Mouse (Mus musculus): ENCODE measurements at regions not wholly inside any gene's neighbourhood (a gene's known extent, or its start where the extent isn't known, plus 50 kb on each side); places are given as distances from the start of the nearest gene placed in this dataset.

- DNase-seq = no peak
- intact Hi-C loops (cut with DNase I) = no loop called here
Observed at GRCm38 (mm10) chr9:120854351-120854750, 74.7 kb upstream of the Ctnnb1 start.

DNA sequence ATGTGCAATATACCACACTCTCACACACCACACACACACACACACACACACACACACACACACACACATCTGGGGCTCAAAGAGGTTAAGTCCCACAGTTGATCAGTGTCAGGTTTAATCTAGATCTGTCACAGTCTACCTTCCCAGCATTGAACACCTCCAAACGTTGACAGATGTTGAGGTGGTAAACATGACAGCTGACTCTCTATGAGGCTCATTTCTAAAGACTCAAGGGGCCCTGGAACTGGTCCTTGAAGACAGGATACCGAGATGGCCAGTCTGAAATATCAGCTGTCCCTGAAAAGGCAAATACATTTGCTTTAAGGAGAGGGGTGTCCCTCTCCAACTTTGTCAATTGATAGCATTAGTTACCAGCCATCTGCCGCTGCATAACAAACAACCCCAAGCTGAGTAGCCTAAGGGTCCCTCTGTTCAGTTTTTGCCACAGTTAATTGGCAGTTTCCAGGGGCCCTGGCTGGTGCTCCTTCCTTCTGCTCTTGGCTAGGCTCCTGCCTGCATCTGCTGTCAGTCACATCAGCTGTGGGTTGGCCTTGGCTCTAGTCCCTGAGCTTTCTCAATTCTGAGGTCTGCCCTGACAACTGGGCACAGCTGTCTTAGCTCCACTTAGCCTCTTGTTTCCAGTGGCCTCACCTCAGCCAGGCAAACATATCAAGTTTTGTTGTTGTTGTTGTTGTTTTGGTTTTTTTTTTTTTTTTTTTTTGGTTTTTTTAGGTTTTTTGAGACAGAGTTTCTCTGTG is 73.5 kb upstream of the Ctnnb1 start:
- peak; percentile 74 for DNase-seq

DNA sequence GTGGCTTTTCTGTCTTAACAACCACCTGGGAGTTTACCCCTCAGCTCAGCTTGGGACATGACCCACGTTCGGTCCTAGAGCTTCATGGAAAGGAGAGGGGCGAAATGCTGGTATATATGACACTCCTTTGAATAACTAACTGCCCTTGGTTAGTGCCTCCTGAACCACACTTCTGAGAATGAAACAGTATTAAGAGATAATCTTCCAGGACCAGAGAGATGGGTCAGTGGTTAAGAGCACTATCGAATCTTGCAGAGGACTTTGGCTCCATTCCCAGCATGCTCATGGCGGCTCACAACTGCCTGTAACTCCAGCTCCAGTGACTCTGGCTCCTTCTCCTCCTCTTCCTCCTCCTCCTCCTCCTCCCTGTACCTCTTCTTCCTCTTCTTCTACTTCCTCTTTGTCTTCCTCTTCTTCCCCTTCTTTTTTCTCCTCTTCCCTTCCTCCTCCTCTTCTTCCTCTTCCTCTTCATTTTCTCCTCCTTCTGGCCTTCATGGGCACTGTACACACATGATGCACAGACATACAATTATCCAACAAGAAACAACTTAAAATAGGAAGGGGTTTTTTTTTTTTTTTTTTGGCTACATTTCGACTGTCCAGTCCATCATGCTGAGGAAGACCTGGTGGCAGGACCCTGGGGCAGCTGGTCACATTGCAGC is 71.0 kb upstream of the Ctnnb1 start:
- intact Hi-C loops (cut with DNase I) = no loop called here
- DNase-seq = no peak

More for the DNA sequence above, 73.5 kb upstream of the Ctnnb1 start:
- intact Hi-C loops (cut with DNase I) = no loop called here

GRCm38 (mm10) chr9:120860969-120861595 is 67.9 kb upstream of the Ctnnb1 start:
- DNase-seq = no peak
- intact Hi-C loops (cut with DNase I) = no loop called here

DNA sequence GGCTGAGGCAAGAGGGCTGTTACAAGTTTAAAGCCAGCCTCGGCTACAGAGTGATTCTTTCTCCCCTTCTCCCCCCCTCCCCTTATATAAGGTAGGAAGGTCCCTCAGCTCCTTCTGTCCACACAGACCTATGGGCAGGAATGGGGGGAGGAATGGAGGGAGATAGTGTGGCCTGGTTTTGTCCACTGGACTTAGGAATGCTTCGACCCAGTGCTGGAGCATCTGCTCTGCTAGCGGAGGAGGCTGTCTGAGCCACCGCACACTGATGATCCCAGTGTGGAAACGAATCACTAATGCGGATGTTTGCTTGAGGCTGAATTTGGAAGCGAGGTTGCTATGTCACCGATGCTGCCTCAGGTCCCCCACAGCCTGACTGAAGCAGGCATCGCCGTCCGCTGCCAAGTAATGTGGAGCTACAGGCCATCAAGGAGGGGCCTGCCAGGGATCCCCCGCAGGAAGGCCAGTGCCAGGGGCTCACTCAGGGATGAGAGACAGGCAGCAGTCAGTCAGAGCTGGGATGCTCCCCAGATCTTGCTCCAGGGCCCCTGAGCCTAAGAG is 67.1 kb upstream of the Ctnnb1 start:
- DNase-seq = peak; percentile 44
- intact Hi-C loops (cut with DNase I) = no loop called here

- no peak for DNase-seq
- intact Hi-C loops (cut with DNase I) = no loop called here
Observed at GRCm38 (mm10) chr9:120864410-120864809, 64.6 kb upstream of the Ctnnb1 start.

DNA sequence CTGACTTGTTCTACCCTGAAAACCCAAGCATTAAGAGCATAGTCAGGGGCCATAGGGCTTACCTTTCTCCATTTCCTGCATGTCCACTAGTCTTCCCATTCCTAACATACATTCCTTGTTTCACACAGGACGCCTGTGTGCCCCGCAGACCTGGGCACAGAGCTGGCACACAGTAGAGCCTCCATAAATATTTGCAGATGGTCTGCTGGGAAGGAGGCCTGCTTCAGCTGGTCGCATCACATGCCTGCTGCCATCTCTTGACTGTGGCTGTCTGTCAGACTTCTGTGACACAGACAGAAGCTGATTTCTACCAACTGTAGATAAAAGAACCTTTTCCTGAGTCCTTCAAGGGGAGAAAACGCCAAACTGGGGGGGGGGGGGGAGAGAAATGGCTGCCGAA is 62.8 kb upstream of the Ctnnb1 start:
- DNase-seq = peak; percentile 53
- intact Hi-C loops (cut with DNase I) = loop anchor here (5.0 kb wide), 1 partner anchor 66 kb away; no protein-coding TSS in a partner anchor

DNA sequence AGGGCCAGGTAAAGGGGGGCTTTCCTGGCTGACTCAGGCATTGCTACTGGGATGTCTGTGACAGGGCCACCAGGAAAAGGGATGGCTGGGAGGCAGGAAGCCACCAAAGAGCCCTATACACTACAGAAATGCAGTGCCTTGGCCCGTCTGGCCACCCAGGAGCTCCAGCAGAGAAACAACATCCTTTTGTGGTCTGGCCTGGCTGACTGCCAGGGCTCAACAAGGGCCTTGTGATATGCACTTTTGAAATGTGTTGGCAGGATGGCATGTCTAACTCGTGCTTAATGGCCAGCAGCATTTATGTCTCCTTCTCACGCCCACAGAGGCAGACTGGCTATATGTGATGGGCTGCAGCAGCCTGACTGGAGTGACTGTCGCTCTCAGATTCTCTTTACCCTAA is 62.3 kb upstream of the Ctnnb1 start:
- DNase-seq = peak; percentile 90
- intact Hi-C loops (cut with DNase I) = loop anchor here (5.0 kb wide), 1 partner anchor 66 kb away; no protein-coding TSS in a partner anchor

DNA sequence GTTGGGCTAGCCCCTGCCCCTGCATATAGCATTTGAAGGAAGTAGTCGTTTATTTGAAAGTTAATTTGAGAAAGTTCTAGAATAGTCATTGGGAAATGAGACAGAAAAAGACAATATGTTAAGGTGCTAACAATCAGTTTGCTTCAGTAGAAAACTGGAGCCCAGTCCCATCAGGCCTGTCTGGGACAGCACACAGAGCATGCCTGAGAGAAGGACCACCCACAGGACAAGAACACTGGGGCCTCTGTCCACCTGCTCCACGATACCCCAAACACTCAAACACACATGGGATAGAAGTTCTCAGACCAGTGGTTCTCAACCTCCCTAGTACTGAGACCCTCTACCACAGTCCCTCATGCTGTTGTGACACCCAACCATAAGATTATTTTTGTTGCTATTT is 61.2 kb upstream of the Ctnnb1 start:
- intact Hi-C loops (cut with DNase I) = loop anchor here (5.0 kb wide), 1 partner anchor 64 kb away; no protein-coding TSS in a partner anchor
- DNase-seq = no peak

DNA sequence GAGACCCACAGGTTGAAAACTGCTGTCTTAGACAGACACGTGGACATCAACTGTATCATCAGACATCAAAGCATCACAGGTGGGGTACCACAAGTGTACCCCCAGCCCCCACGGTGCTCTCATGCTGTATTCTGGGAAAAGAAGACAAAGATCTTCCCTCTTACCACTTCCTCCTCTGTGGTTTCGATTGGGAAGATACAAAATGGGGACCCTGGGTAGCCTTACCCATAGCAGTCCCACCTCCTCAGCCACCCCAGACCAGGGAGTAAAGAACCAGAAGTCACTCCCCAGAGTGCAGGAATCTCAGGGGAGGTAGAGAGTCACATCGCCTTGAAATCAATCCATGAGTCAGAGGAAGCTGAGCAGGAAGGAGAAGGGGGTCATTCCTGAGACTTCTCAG is 60.7 kb upstream of the Ctnnb1 start:
- no peak for DNase-seq
- intact Hi-C loops (cut with DNase I) = loop anchor here (5.0 kb wide), 1 partner anchor 64 kb away; no protein-coding TSS in a partner anchor

- DNase-seq = peak; percentile 69
- intact Hi-C loops (cut with DNase I) = loop anchor here (5.0 kb wide), 1 partner anchor 63 kb away; no protein-coding TSS in a partner anchor
Observed at GRCm38 (mm10) chr9:120869432-120870081, 59.5 kb upstream of the Ctnnb1 start.

- intact Hi-C loops (cut with DNase I) = no loop called here
Observed at GRCm38 (mm10) chr9:120873293-120873692, 55.7 kb upstream of the Ctnnb1 start.

DNA sequence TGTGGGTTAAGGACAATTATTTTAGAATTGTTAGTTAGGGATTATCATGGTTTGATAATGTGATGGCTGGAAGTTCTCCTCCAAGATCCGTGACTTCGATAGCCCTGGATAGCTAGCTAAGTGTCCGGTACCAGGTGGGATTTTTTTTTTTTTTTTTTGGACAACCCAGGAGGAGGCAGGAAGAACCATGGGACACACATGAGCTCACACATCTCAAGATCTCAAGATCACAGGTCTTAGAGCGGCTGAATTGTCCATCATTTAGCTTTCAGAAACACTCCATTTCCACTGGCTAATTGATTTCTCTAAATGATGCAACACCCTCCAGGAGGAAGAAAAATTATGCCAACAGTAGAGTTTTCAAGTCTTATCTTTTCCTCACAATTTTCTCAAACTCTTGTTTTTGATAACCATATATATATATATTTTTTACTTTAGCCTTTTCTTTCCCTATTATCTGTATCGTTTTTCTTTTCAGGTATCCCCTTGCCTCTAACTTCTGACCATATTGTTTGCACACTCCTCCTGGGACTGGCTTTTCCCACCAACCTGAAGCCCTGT is 54.5 kb upstream of the Ctnnb1 start:
- intact Hi-C loops (cut with DNase I) = no loop called here
- no peak for DNase-seq

More at GRCm38 (mm10) chr9:120873293-120873692, 55.7 kb upstream of the Ctnnb1 start:
- DNase-seq = no peak

DNA sequence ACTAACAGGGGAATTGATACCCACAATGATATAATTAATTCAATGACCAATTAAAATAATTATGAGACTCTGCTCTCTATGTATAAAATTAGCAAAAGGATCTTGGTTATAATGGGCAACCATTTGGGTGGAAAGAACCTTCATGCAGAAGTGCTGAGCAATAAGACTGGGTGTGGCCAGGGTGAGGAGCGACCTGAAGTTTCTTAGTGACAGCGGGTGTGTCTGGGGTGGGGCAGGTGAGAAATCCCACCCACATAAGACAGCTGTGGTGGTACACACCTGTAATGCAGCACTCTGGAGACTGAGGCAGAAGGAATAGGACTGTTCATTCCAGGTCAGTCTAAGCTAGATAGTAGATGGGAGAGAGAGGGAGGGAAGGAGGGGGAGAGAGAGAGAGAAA is 51.9 kb upstream of the Ctnnb1 start:
- intact Hi-C loops (cut with DNase I) = no loop called here
- no peak for DNase-seq

All from left cerebral cortex, postnatal 4 days (tissue).